Mouse (Mus musculus): ENCODE measurements around the gene Gclm.

DNA sequence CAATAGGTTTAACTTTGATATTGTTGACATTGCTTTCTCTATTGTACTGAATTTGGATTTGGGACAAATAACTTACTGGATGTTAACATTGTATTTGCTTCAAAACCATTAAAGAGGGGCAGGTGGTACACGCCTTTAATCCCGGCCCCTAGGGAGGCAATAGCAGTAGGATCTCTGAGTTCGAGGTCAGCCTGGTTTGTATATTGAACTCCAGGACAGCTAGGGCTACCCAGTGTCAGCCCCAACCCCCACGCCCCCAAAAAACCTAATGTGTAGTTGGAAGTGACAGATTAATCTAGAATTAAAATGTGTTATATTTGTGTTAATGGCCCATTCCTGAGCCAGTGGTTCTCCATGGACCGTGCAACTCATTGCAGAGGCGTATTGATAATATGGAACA is 1.0 kb downstream of the Gclm start:
- TF ChIP-seq CTCF (IDR thresholded peaks at IDR 0.05; ENCODE audit: extremely low read depth, insufficient read length, insufficient replicate concordance, low read depth, low read length) (0 out of 2 replicates have a peak, but pooled peaks have one; percentile 1), POLR2A (IDR thresholded peaks at IDR 0.05; ENCODE audit: low read depth, low read length) (no peak)
